Mouse (Mus musculus): ENCODE data around the gene Gfm1. TPM values are rescaled to one million over a fixed set of nuclear protein-coding genes. Genes with fewer than 3 reads are reported as not detected.

Gene Gfm1
- polyA plus RNA-seq, 1 experiment = 5.7 TPM

- Histone ChIP-seq H3K36me3 (ENCODE audit: control insufficient read depth, insufficient read depth, low read length) (peaks cover 27% of the 10 kb centered on the region), H3K4me3 (ENCODE audit: extremely low read depth, insufficient read depth, insufficient read length) (no peak overlapping the region), H3K4me1 (ENCODE audit: control insufficient read depth, insufficient read depth, insufficient read length) (no peaks in the 10 kb centered on the region; the same call in 1 of the 2 replicates), H3K27me3 (ENCODE audit: control insufficient read depth, insufficient read depth, low read length) (no peaks in the 10 kb centered on the region), H3K27ac (ENCODE audit: insufficient read depth, low read length) (no peak overlapping the region)
- WGBS = 95% methylated on average over 7 of the region's 7 CpGs
- DNase-seq (ENCODE audit: low read depth in 1 of 2, low spot score in 2 of 2) = no peak
- no peak for TF ChIP-seq POLR2A (IDR thresholded peaks at IDR 0.05; ENCODE audit: low read depth, low read length)
- TF ChIP-seq CTCF (IDR thresholded peaks at IDR 0.05; ENCODE audit: extremely low read depth, insufficient read depth, insufficient read length, insufficient replicate concordance) = no peak
These were observed 32.1 kb downstream of the Gfm1 start for GRCm38 (mm10) chr3:67462015-67462414.

GRCm38 (mm10) chr3:67462578-67462977, 32.7 kb downstream of the Gfm1 start:
- Histone ChIP-seq H3K4me1 (ENCODE audit: control insufficient read depth, insufficient read depth, insufficient read length) (no peaks in the 10 kb centered on the region; the same call in 1 of the 2 replicates), H3K27me3 (ENCODE audit: control insufficient read depth, insufficient read depth, low read length) (no peaks in the 10 kb centered on the region), H3K36me3 (ENCODE audit: control insufficient read depth, insufficient read depth, low read length) (peaks cover 23% of the 10 kb centered on the region), H3K4me3 (ENCODE audit: extremely low read depth, insufficient read depth, insufficient read length) (no peak overlapping the region), H3K27ac (ENCODE audit: insufficient read depth, low read length) (no peak overlapping the region)
- TF ChIP-seq CTCF (IDR thresholded peaks at IDR 0.05; ENCODE audit: extremely low read depth, insufficient read depth, insufficient read length, insufficient replicate concordance) (no peak), POLR2A (IDR thresholded peaks at IDR 0.05; ENCODE audit: low read depth, low read length) (no peak)
- WGBS = 62% methylated on average over 10 of the region's 10 CpGs
- DNase-seq (ENCODE audit: low read depth in 1 of 2, low spot score in 2 of 2) = no peak

- H3K4me1 ChIP-seq (ENCODE audit: control insufficient read depth, insufficient read depth, insufficient read length) = no peaks in the 10 kb centered on the region; the same call in 1 of the 2 replicates
- H3K36me3 ChIP-seq (ENCODE audit: control insufficient read depth, insufficient read depth, low read length) = peaks cover 24% of the 10 kb centered on the region
- no peak overlapping the region for H3K27ac ChIP-seq (ENCODE audit: insufficient read depth, low read length)
- 4% methylated on average over 12 of the region's 12 CpGs for WGBS
- H3K27me3 ChIP-seq (ENCODE audit: control insufficient read depth, insufficient read depth, low read length) = no peaks in the 10 kb centered on the region
- TF ChIP-seq CTCF (IDR thresholded peaks at IDR 0.05; ENCODE audit: extremely low read depth, insufficient read depth, insufficient read length, insufficient replicate concordance) = no peak
- TF ChIP-seq POLR2A (IDR thresholded peaks at IDR 0.05; ENCODE audit: low read depth, low read length) = no peak
- peak overlapping the region; percentile 66 for H3K4me3 ChIP-seq (ENCODE audit: extremely low read depth, insufficient read depth, insufficient read length)
- DNase-seq (ENCODE audit: low read depth in 1 of 2, low spot score in 2 of 2) = no peak
These were observed 33.1 kb downstream of the Gfm1 start for GRCm38 (mm10) chr3:67463001-67463400.

GRCm38 (mm10) chr3:67463450-67464372, 33.8 kb downstream of the Gfm1 start, which contains the start of gene Lxn:
TSS of gene Lxn (minus strand) at chr3:67463926.
- Histone ChIP-seq H3K27ac (ENCODE audit: insufficient read depth, low read length) (no peak within 1 kb of the TSS), H3K4me1 (ENCODE audit: control insufficient read depth, insufficient read depth, insufficient read length) (no peaks in the 10 kb centered on the region; the same call in 1 of the 2 replicates), H3K27me3 (ENCODE audit: control insufficient read depth, insufficient read depth, low read length) (no peaks in the 10 kb centered on the region), H3K4me3 (ENCODE audit: extremely low read depth, insufficient read depth, insufficient read length) (peak within 1 kb of the TSS; percentile 66), H3K36me3 (ENCODE audit: control insufficient read depth, insufficient read depth, low read length) (peaks cover 24% of the 10 kb centered on the region)
- peak in 1 of 2 experiments; percentile 28 for DNase-seq (ENCODE audit: low read depth in 1 of 2, low spot score in 2 of 2)
- under 1% methylated on average over 43 of the region's 43 CpGs for WGBS
- TF ChIP-seq POLR2A (IDR thresholded peaks at IDR 0.05; ENCODE audit: low read depth, low read length) (no peak), CTCF (IDR thresholded peaks at IDR 0.05; ENCODE audit: extremely low read depth, insufficient read depth, insufficient read length, insufficient replicate concordance) (no peak)

- WGBS = 97% methylated on average over 5 of the region's 5 CpGs
- Histone ChIP-seq H3K27ac (ENCODE audit: insufficient read depth, low read length) (no peak overlapping the region), H3K36me3 (ENCODE audit: control insufficient read depth, insufficient read depth, low read length) (peaks cover 14% of the 10 kb centered on the region), H3K4me3 (ENCODE audit: extremely low read depth, insufficient read depth, insufficient read length) (no peak overlapping the region), H3K27me3 (ENCODE audit: control insufficient read depth, insufficient read depth, low read length) (no peaks in the 10 kb centered on the region), H3K4me1 (ENCODE audit: control insufficient read depth, insufficient read depth, insufficient read length) (no peaks in the 10 kb centered on the region; the same call in 1 of the 2 replicates)
- DNase-seq (ENCODE audit: low read depth in 1 of 2, low spot score in 2 of 2) = no peak
- no peak for TF ChIP-seq CTCF (IDR thresholded peaks at IDR 0.05; ENCODE audit: extremely low read depth, insufficient read depth, insufficient read length, insufficient replicate concordance)
- TF ChIP-seq POLR2A (IDR thresholded peaks at IDR 0.05; ENCODE audit: low read depth, low read length) = no peak
These were observed 36.7 kb downstream of the Gfm1 start for GRCm38 (mm10) chr3:67466576-67466975.

GRCm38 (mm10) chr3:67467281-67467680, 37.4 kb downstream of the Gfm1 start:
- no peak overlapping the region for H3K4me3 ChIP-seq (ENCODE audit: extremely low read depth, insufficient read depth, insufficient read length)
- no peaks in the 10 kb centered on the region for H3K27me3 ChIP-seq (ENCODE audit: control insufficient read depth, insufficient read depth, low read length)
- no peak for DNase-seq (ENCODE audit: low read depth in 1 of 2, low spot score in 2 of 2)
- 95% methylated on average over 2 of the region's 2 CpGs for WGBS
- H3K36me3 ChIP-seq (ENCODE audit: control insufficient read depth, insufficient read depth, low read length) = peaks cover 18% of the 10 kb centered on the region
- H3K4me1 ChIP-seq (ENCODE audit: control insufficient read depth, insufficient read depth, insufficient read length) = no peaks in the 10 kb centered on the region; the same call in 1 of the 2 replicates
- no peak overlapping the region for H3K27ac ChIP-seq (ENCODE audit: insufficient read depth, low read length)
- TF ChIP-seq CTCF (IDR thresholded peaks at IDR 0.05; ENCODE audit: extremely low read depth, insufficient read depth, insufficient read length, insufficient replicate concordance) = no peak
- TF ChIP-seq POLR2A (IDR thresholded peaks at IDR 0.05; ENCODE audit: low read depth, low read length) = no peak
